Mouse (Mus musculus) intestine, embryonic 15.5 days (tissue): ENCODE measurements around the gene Ntn3. TPM values are rescaled to one million over a fixed set of nuclear protein-coding genes. Genes with fewer than 3 reads are reported as not detected.

ENCODE experiments used
- ATAC-seq: fragments of 200-750 bp; cut with Nextera tagmentation; 2 replicates; pipeline ENCODE4 v1.8.0; 2017; ENCODE audit warnings: moderate TSS enrichment, moderate library complexity
- H3K27ac ChIP-seq: fragments of 300-500 bp; sonication (generic); 2 replicates; pipeline ENCODE4 v1.5.1; 2015; ENCODE audit warnings: mild to moderate bottlenecking, inconsistent platforms
- H3K27me3 ChIP-seq: fragments of 300-500 bp; sonication (generic); replicated peaks from 2 replicates; pipeline ENCODE4 v1.6.1; 2015; ENCODE audit warnings: inconsistent platforms
- H3K36me3 ChIP-seq: fragments of 300-500 bp; sonication (generic); 2 replicates; pipeline ENCODE4 v1.6.1; 2015; ENCODE audit warnings: inconsistent platforms
- H3K4me1 ChIP-seq: fragments of 300-500 bp; sonication (generic); replicated peaks from 2 replicates; pipeline ENCODE4 v1.6.1; 2015; ENCODE audit warnings: inconsistent platforms
- H3K4me2 ChIP-seq: fragments of 300-500 bp; sonication (generic); replicated peaks from 2 replicates; pipeline ENCODE4 v1.6.1; 2015; ENCODE audit warnings: mild to moderate bottlenecking, inconsistent platforms
- H3K4me3 ChIP-seq: fragments of 300-500 bp; sonication (generic); replicated peaks from 2 replicates; pipeline ENCODE4 v1.5.1; 2015; ENCODE audit warnings: inconsistent platforms
- H3K9ac ChIP-seq: fragments of 300-500 bp; sonication (generic); 2 replicates; pipeline ENCODE4 v1.6.1; 2015; ENCODE audit warnings: inconsistent platforms
- H3K9me3 ChIP-seq: fragments of 300-500 bp; sonication (generic); 2 replicates; pipeline ENCODE4 v1.6.1; 2016; ENCODE audit warnings: inconsistent platforms
- WGBS: fragments of 180-500 bp; shearing (Covaris S2); methylation state at CpG from one replicate; pipeline ENCODE4 v1.1.7; 2015; 5-methylcytosine and 5-hydroxymethylcytosine counted together
- polyA plus RNA-seq: library from polyadenylated mRNA; unstranded; fragments of >200 nt; fragmentation: Nextera tagmentation; extraction: Ambion mirVana; gene quantifications from 2 replicates; pipeline ENCODE4 v1.2.1, GENCODE M21; 2015

The Ntn3 gene
- polyA plus RNA-seq, 1 experiment from 2014 or later: 6.2 TPM

DNA sequence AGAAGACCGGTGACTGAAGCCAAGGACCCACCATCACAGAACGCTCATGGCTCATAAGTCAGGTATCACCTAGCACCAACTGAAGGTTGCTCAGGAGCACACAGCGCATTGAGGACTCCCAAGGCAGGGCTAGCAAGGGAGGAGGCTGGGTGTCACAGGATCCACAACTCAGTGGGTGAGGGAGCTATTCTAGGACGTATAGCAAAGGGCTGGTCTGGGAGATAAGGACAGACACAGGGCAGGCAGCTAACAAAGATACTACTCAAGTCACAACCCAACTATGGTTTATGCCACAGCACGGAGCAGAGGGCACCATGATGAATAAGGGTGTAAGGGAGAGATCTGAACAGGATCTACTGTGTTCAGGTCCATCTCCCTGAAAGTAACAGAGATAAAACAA lies 16.5 kb upstream of the Ntn3 start:
- ATAC-seq: peak; percentile 15; the same call in 1 of the 2 replicates
- no peaks in the 10 kb centered on the region for H3K9me3 ChIP-seq
- no peaks in the 10 kb centered on the region for H3K27me3 ChIP-seq
- peaks cover 45% of the 10 kb centered on the region for H3K36me3 ChIP-seq
- 94% methylated on average over 5 of the region's 5 CpGs for WGBS
- H3K27ac ChIP-seq: no peak overlapping the region
- no peak overlapping the region for H3K4me2 ChIP-seq
- peaks cover 5% of the 10 kb centered on the region; the same call in 1 of the 2 replicates for H3K4me1 ChIP-seq
- no peak overlapping the region for H3K9ac ChIP-seq
- no peak overlapping the region for H3K4me3 ChIP-seq

DNA sequence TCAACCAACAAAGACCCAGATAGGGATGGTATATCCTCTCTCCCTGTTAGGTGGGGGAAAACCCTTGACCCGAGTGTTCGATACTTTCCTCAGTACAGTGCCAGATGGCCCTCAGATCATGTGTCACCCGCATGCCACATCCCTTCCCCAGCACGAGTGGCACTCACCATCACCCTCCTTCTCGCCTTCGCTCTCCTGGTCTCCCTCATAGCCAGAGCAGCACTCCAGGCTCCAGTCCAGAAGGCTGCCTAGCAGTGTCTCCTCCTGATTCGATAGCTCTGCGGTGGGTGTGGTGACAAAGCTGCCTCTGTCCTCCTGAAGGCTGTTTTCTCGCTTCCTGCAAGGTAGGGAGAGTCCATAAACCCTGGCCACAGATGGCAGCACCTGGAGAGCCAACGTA lies 15.4 kb upstream of the Ntn3 start:
- H3K9me3 ChIP-seq: no peaks in the 10 kb centered on the region
- H3K36me3 ChIP-seq: peaks cover 39% of the 10 kb centered on the region
- 89% methylated on average over 10 of the region's 10 CpGs for WGBS
- no peak overlapping the region for H3K4me2 ChIP-seq
- peaks cover 11% of the 10 kb centered on the region for H3K4me1 ChIP-seq
- H3K27ac ChIP-seq: no peak overlapping the region
- H3K4me3 ChIP-seq: no peak overlapping the region
- H3K27me3 ChIP-seq: no peaks in the 10 kb centered on the region
- H3K9ac ChIP-seq: no peak overlapping the region
- ATAC-seq: no peak

DNA sequence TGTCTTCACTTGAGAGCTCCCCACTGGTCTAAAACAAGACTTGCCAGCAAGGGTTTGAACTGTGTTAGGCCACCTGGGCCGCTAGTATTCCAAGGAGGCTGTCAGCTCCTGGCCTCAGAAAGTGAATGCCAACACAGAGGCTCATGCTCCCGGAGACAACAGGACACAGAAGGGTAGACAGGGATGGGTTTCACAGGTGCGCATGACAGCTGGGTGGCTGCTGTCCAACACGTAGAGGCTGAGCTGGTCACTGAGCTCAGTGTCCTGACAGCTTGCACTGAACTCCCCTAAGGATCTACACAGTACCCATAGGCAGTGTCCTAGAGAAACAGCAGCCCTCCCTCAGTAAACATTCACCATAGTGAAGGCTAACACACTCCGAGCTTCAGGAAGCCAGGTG lies 14.2 kb upstream of the Ntn3 start:
- no peak overlapping the region for H3K4me3 ChIP-seq
- peaks cover 39% of the 10 kb centered on the region for H3K36me3 ChIP-seq
- peaks cover 16% of the 10 kb centered on the region for H3K4me1 ChIP-seq
- no peak overlapping the region for H3K4me2 ChIP-seq
- no peak overlapping the region for H3K27ac ChIP-seq
- no peaks in the 10 kb centered on the region for H3K9me3 ChIP-seq
- no peak overlapping the region for H3K9ac ChIP-seq
- 82% methylated on average over 5 of the region's 5 CpGs for WGBS
- ATAC-seq: no peak
- no peaks in the 10 kb centered on the region for H3K27me3 ChIP-seq

DNA sequence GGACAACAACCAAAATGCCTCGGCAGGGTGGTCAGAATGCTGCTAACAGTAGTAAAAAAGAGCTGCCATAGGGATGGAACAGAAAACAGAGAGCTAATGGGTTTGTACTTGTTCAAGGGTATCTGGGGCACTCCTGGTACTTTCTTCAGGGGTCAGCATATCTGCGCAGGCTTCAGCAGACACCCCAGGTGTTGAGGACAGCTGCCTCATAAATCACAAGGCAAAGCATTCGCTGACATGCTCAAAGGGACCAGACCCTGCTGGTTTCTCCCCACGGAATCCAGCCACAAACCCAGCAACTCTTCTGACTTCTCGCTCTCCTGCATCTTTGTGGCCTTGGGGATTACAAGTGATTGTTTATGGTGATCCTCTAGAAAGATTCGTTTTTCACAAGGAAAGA lies 13.3 kb upstream of the Ntn3 start:
- peaks cover 35% of the 10 kb centered on the region for H3K36me3 ChIP-seq

DNA sequence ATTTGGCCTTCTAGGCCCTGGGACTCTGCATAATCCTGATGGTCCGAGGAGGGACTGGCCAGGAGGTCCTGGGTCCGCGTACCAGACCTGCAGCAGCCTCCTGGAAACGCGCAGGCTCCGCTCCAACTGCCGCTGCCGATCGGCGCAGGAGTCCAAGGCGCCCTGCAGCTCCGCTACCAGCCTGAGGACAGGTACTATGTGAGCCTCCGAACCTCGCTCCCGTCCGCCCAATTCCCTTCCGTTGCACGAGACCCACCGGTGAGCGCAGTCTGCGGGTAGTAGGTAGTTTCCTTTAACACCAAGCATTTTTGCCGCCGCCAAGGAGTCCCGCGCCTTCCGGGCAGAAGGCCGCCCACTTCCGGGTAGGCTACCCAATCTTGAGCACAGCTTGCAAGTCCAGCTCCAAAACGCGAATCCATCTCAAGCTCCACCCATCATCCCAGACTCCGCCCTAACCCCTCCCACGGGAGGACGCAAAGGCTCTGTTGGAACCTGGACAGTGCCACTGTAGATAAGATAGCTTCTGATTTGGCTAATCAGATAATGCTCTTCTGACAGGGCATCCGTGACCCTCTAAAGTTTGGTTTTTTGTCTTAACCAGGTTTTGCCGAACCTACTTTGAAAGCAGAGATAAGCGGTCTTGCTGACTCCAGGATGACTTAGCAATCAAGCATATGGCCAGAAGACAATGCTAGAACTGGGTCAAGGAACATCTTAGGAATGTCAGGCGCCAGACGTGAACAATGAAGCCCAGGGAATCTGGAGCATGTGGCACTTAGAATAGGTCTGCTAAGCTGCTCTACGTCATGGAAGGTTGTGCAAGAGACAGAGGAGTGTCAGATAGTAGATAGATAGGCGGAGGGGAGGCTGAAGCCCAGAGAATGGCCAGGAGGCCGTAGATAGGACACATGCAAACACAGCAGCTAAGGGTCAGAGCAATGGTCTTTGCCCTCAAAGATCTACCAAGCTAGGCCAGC lies 11.4 kb upstream of the Ntn3 start, which contains the start of gene Tedc2:
Gene Tedc2 (minus strand): TSS at position 417 of the 977 bp plus-strand sequence.
- WGBS: 4% methylated on average over 41 of the region's 41 CpGs
- Histone ChIP-seq H3K36me3 (peaks cover 32% of the 10 kb centered on the region), H3K4me1 (peaks cover 16% of the 10 kb centered on the region), H3K4me3 (peak within 1 kb of the TSS; percentile 57), H3K27ac (peak within 1 kb of the TSS; percentile 57; the same call in 1 of the 2 replicates), H3K4me2 (peak within 1 kb of the TSS; percentile 81), H3K9ac (peak within 1 kb of the TSS; percentile 57), H3K9me3 (no peaks in the 10 kb centered on the region), H3K27me3 (no peaks in the 10 kb centered on the region)
- ATAC-seq: peak; percentile 96

More for the DNA sequence above, 13.3 kb upstream of the Ntn3 start:
- no peak overlapping the region for H3K27ac ChIP-seq
- H3K27me3 ChIP-seq: no peaks in the 10 kb centered on the region
- peaks cover 16% of the 10 kb centered on the region for H3K4me1 ChIP-seq
- 70% methylated on average over 6 of the region's 6 CpGs for WGBS
- no peak overlapping the region for H3K4me2 ChIP-seq
- no peak overlapping the region for H3K4me3 ChIP-seq
- no peaks in the 10 kb centered on the region for H3K9me3 ChIP-seq
- no peak for ATAC-seq
- no peak overlapping the region for H3K9ac ChIP-seq

DNA sequence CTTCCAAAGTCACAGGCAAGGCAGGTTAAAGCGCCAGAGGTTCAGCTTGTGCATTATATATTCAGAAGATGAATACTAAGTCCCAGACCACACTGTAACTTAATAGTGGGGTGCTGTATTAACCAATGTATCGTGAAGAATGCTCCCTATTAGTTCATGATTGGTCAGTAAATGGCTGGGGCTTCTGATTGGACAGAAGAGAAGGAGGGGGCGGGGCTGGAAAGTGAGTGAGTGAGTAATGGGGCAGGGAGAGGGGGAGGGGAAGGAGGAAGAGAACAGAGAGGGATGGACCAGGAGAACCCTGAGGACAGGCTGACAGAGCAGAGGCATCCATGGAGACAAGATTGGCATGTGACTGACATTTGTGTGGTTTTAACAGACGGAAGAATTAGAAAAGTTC lies 7.5 kb upstream of the Ntn3 start:
- Histone ChIP-seq H3K4me3 (no peak overlapping the region), H3K27ac (no peak overlapping the region), H3K9me3 (no peaks in the 10 kb centered on the region), H3K4me2 (no peak overlapping the region), H3K27me3 (no peaks in the 10 kb centered on the region), H3K9ac (no peak overlapping the region), H3K4me1 (peaks cover 28% of the 10 kb centered on the region), H3K36me3 (peaks cover 16% of the 10 kb centered on the region)
- ATAC-seq: no peak
- 74% methylated on average over 4 of the region's 4 CpGs for WGBS

DNA sequence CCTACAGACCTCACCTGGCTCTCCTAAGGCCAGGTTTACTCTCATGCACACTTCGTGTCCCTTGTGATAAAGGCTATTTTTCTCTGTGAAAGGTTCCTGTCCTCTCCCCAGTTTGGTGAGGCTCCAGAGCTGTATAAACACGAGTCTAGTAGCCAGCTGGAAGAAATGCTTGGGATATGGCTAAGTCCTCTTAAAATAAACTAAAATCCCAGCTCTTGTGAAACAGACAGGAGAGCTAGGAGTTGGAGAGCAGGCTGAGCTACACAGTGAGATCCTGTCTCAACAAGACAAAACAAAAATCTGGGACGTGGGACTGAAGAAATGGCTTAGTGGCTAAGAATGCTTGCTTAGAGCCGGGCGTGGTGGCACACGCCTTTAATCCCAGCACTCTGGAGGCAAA lies 3.9 kb upstream of the Ntn3 start:
- H3K27me3 ChIP-seq: peaks cover 3% of the 10 kb centered on the region; the same call in 1 of the 2 replicates
- H3K36me3 ChIP-seq: peaks cover 16% of the 10 kb centered on the region
- peak overlapping the region; percentile 42 for H3K27ac ChIP-seq
- no peak overlapping the region for H3K9ac ChIP-seq
- ATAC-seq: no peak
- no peak overlapping the region for H3K4me2 ChIP-seq
- peaks cover 43% of the 10 kb centered on the region for H3K4me1 ChIP-seq
- H3K9me3 ChIP-seq: no peaks in the 10 kb centered on the region
- WGBS: 51% methylated on average over 6 of the region's 6 CpGs
- no peak overlapping the region for H3K4me3 ChIP-seq

DNA sequence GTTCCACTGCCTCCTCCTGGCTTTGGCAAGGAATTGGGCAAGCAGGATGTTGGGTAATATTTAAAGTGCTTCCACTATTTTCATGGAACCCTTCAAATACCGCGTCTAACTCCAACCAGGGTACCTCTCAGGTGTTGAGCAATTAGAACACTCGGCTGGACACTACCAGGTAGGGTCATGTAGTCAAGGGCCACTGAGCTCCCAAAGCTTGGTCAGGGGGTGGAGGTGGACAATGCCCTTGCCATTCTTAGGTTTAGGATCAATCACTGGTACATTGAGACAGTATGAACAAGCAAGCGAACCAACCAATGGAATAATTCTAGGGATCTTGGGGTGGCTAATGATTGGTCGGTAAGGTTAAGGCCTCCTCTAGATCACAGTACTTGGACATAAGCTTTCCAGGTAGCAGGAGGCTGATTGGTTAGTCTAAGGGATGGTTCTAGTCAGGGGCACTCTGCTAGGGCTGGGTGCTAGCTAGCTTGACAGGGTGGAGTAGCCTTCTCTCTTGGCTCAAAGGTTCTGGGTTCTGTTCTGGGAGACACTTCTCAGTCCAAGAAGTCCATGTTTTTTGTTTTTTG lies 3.2 kb upstream of the Ntn3 start:
- Histone ChIP-seq H3K4me3 (no peak overlapping the region), H3K4me1 (peaks cover 49% of the 10 kb centered on the region), H3K4me2 (peak overlapping the region; percentile 90), H3K9me3 (no peaks in the 10 kb centered on the region), H3K27me3 (peaks cover 10% of the 10 kb centered on the region), H3K27ac (peak overlapping the region; percentile 41; the same call in 1 of the 2 replicates), H3K36me3 (peaks cover 14% of the 10 kb centered on the region), H3K9ac (no peak overlapping the region)
- no peak for ATAC-seq
- 40% methylated on average over 5 of the region's 5 CpGs for WGBS

DNA sequence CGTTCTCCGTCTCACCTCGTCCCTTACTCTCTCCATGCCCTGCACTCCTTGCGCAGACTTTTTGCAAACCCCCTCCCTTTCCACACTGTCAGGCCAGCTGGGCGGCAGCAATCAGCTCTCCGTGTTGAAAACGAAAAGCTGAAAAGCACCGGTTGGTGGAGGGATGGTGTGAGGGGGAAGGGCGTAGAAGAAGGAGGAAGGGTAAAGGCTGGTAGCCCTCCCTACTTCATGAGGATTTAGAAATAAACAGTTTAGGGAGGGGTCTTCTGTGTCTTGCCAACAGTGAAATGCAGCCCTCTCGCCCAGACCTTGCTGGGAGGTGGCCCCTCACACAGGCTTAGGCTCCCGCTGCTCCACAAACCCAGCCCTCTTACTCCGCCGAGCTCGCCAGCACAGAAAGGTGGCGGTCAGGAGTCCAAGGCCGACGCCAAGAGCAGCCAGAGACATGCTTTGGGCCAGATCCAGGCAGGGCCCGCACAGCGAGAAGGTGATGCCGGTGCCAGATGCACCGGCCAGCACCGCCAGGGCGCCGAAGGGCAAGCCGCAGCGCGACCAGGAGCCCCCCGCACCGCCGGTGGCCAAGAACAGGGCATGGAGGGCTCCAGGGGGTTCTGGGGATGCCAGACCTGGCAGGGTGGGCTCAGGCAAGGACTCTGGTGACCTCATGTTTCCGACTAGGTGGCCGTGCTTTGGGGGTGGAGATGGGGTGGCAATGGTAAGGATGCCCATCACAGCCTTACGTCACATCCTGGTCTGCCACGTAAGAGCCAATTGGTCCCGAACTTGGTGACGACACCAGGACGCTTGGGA lies 2.5 kb upstream of the Ntn3 start:
- H3K27me3 ChIP-seq: peaks cover 14% of the 10 kb centered on the region
- H3K4me2 ChIP-seq: peak overlapping the region; percentile 90
- peak overlapping the region; percentile 45 for H3K4me3 ChIP-seq
- H3K9me3 ChIP-seq: no peaks in the 10 kb centered on the region
- peak overlapping the region; percentile 61 for H3K9ac ChIP-seq
- H3K36me3 ChIP-seq: peaks cover 13% of the 10 kb centered on the region
- ATAC-seq: peak; percentile 31
- 5% methylated on average over 37 of the region's 37 CpGs for WGBS
- H3K27ac ChIP-seq: peak overlapping the region; percentile 74
- peaks cover 56% of the 10 kb centered on the region for H3K4me1 ChIP-seq

DNA sequence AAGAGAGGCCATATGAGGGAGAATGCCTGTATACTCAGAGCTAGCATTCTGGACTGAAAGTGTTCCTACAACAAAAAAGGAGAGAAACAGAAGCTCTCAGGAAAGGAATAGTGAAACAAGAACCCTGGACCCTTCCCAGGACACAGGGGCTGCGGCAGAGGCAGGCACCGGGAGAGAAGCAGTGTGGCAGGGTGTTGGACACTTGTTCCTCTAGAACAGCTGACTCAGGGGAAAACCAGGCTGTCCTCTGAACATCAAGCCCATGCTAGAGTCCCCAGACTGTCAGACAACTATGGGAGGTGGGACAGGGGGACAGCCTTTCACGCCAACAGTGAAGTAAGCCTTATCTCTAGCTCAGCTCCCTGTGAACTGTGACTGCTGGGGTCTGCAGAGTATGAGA lies 1.3 kb upstream of the Ntn3 start:
- Histone ChIP-seq H3K4me1 (peaks cover 68% of the 10 kb centered on the region), H3K4me2 (peak overlapping the region; percentile 90; the same call in 1 of the 2 replicates), H3K4me3 (no peak overlapping the region), H3K36me3 (peaks cover 6% of the 10 kb centered on the region; the same call in 1 of the 2 replicates), H3K9ac (no peak overlapping the region), H3K27ac (peak overlapping the region; percentile 33), H3K9me3 (no peaks in the 10 kb centered on the region), H3K27me3 (peaks cover 14% of the 10 kb centered on the region)
- WGBS: 84% methylated on average over 3 of the region's 3 CpGs
- no peak for ATAC-seq

DNA sequence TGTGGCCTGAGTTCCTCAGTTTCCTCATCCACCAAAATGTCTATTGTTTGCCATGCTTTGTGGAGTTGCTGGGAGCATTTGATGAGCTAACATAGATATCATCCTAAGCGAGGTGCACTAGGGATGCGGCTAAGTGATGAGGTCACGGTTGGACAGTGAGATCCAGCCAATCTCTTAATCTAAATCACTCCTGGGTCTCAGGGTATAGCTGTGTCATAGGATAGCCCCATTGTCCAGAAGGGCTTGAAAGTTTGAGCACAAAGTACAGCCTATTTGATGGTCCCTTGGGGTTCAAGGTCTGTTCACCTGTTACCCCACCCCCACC lies 547 bp upstream of the Ntn3 start:
- no peaks in the 10 kb centered on the region for H3K36me3 ChIP-seq
- no peak for ATAC-seq
- peak overlapping the region; percentile 96; the same call in 1 of the 2 replicates for H3K4me2 ChIP-seq
- no peak overlapping the region for H3K4me3 ChIP-seq
- H3K4me1 ChIP-seq: peaks cover 70% of the 10 kb centered on the region
- peak overlapping the region; percentile 91 for H3K27ac ChIP-seq
- H3K9me3 ChIP-seq: no peaks in the 10 kb centered on the region
- WGBS: 70% methylated on average over 3 of the region's 3 CpGs
- H3K9ac ChIP-seq: 0 out of 2 replicates have a peak overlapping the region, but pooled peaks have one; percentile 68
- peaks cover 14% of the 10 kb centered on the region for H3K27me3 ChIP-seq

DNA sequence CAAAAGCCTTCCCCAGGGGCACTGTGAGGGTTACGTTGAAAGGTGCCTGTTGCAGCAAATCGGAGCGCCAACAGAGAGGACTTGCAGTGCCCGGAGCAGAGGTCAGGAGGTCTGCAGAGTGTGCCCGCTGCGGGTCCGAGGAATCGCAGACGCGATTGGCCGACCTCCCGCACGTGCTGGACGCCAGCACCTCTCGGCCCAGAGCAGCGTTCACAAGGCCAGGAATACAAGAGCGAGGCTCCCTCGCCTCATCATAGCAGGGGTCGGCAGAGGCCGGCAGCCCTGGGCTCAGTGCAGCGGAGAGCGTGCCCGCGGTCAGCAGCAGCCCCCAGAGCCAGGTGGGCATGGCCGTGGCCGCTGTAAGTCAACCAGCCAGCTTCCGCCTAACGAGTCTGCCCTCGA lies 689 bp downstream of the Ntn3 start:
- H3K27ac ChIP-seq: peak overlapping the region; percentile 91
- H3K36me3 ChIP-seq: no peaks in the 10 kb centered on the region
- ATAC-seq: no peak
- peak overlapping the region; percentile 96 for H3K4me2 ChIP-seq
- no peaks in the 10 kb centered on the region for H3K9me3 ChIP-seq
- H3K4me3 ChIP-seq: peak overlapping the region; percentile 48
- H3K4me1 ChIP-seq: peaks cover 81% of the 10 kb centered on the region
- H3K9ac ChIP-seq: peak overlapping the region; percentile 68
- H3K27me3 ChIP-seq: peaks cover 14% of the 10 kb centered on the region
- WGBS: 8% methylated on average over 29 of the region's 29 CpGs
